Mouse (Mus musculus): Measurements from ENCODE around the gene Pi4ka. TPM values are rescaled to one million over a fixed set of nuclear protein-coding genes. Genes with fewer than 3 reads are reported as not detected.

Gene Pi4ka
- total and polyA plus RNA-seq, 3 experiments: 40.5 to 149 (median 88.4) TPM

GRCm38 (mm10) chr16:17331855-17332254 lies 74.3 kb downstream of the Pi4ka start:
- in situ Hi-C loops (cut with MboI; ENCODE audit: low pct_ligation_motif_present, low pct_unique_long_range_greater_than_20kb, low sequenced_read_pairs): no loop called here
- DNase-seq (ENCODE audit: extremely low read depth): no peak
- Histone ChIP-seq H3K9me3 (replicated peaks; ENCODE audit: low read length) (no peaks in the 10 kb centered on the region), H3K27ac (ENCODE audit: insufficient read depth, low read depth) (no peak overlapping the region), H3K4me1 (ENCODE audit: control insufficient read depth in 1 of 2, insufficient read depth in 2 of 2) (peaks cover 0 to 18% of the 10 kb centered on the region in 2 experiments; a peak in 2 of 4 replicates), H3K79me2 (replicated peaks; ENCODE audit: control insufficient read depth, extremely low read depth, insufficient read depth, poor library complexity, severe bottlenecking) (no peaks in the 10 kb centered on the region), H3K27me3 (replicated peaks) (no peaks in the 10 kb centered on the region), H3K4me2 (ENCODE audit: insufficient read depth, low read depth, poor library complexity, severe bottlenecking) (no peak overlapping the region), H3K9ac (ENCODE audit: insufficient read depth, low read depth) (no peak overlapping the region), H3K36me3 (replicated peaks in 1 of 2; ENCODE audit: control insufficient read depth in 1 of 2, insufficient read depth in 1 of 2, low read length in 1 of 2) (peaks cover 16 to 63% of the 10 kb centered on the region in 2 experiments), H3K4me3 (replicated peaks in 1 of 3; ENCODE audit: low read depth in 2 of 3, low read length in 2 of 3, poor library complexity in 1 of 3) (no peak overlapping the region)
- TF ChIP-seq CHD2 (IDR thresholded peaks at IDR 0.05; ENCODE audit: low read length): no peak
- TF ChIP-seq NELFE (IDR thresholded peaks at IDR 0.05; ENCODE audit: low read depth, low read length): no peak
- dilution Hi-C loops (cut with MboI; ENCODE audit: extremely low pct_ligation_motif_present, extremely low pct_unique_long_range_greater_than_20kb, low sequenced_read_pairs): no loop called here

DNA sequence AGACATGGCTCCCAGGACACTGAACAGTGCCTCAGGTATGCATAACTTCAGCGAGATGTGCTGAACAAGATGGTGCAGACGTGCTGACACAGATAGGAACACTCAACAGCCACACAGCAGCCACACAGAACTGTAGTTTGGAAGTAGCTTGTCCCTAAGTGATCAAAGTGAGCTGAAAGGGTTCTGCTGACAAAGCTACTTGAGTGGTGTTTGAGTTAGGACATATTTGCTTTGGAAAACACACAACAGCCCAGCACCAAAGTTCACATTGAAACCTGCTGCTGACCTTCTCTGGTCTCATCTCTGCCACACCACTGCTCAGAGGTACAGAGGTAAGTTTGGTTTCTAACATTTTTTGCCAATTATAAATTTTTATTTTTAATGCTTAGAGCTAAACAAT lies 75.0 kb downstream of the Pi4ka start, which contains the start of gene Serpind1:
Serpind1 (plus strand) TSS at position 256 of the 400 bp plus-strand sequence.
- H3K4me1 ChIP-seq (ENCODE audit: control insufficient read depth in 1 of 2, insufficient read depth in 2 of 2): peaks cover 0 to 18% of the 10 kb centered on the region in 2 experiments; a peak in 2 of 4 replicates
- H3K79me2 ChIP-seq (replicated peaks; ENCODE audit: control insufficient read depth, extremely low read depth, insufficient read depth, poor library complexity, severe bottlenecking): no peaks in the 10 kb centered on the region
- no peak within 1 kb of the TSS for H3K9ac ChIP-seq (ENCODE audit: insufficient read depth, low read depth)
- no peak within 1 kb of the TSS for H3K4me3 ChIP-seq (replicated peaks in 1 of 3; ENCODE audit: low read depth in 2 of 3, low read length in 2 of 3, poor library complexity in 1 of 3)
- TF ChIP-seq CHD2 (IDR thresholded peaks at IDR 0.05; ENCODE audit: low read length) (no peak), MXI1 (IDR thresholded peaks at IDR 0.05; ENCODE audit: low read depth, low read length) (no peak), TBP (conservative IDR thresholded peaks at IDR 0.05; ENCODE audit: low read depth, low read length) (no peak), USF2 (conservative IDR thresholded peaks at IDR 0.05; ENCODE audit: low read depth, low read length) (no peak), MAFK (IDR thresholded peaks at IDR 0.05; ENCODE audit: insufficient replicate concordance, low read length) (no peak), NELFE (IDR thresholded peaks at IDR 0.05; ENCODE audit: low read depth, low read length) (no peak), BHLHE40 (IDR thresholded peaks at IDR 0.05; ENCODE audit: low read depth, low read length) (no peak), MAZ (IDR thresholded peaks at IDR 0.05; ENCODE audit: low read depth, low read length) (no peak), ZC3H11A (IDR thresholded peaks at IDR 0.05; ENCODE audit: low read depth, low read length) (no peak), CTCF (conservative IDR thresholded peaks at IDR 0.05 in 1 of 2, IDR thresholded peaks at IDR 0.05 in 1 of 2; ENCODE audit: low read depth in 2 of 2, low read length in 2 of 2) (no peak), POLR2AphosphoS2 (IDR thresholded peaks at IDR 0.05; ENCODE audit: low read depth, low read length) (no peak), RAD21 (IDR thresholded peaks at IDR 0.05; ENCODE audit: low read depth, low read length) (no peak), ETS1 (conservative IDR thresholded peaks at IDR 0.05; ENCODE audit: low read depth, low read length) (no peak), MEF2A (IDR thresholded peaks at IDR 0.05; ENCODE audit: borderline replicate concordance, low read depth, low read length) (no peak), GABPA (IDR thresholded peaks at IDR 0.05; ENCODE audit: insufficient replicate concordance, low read depth, low read length) (no peak), JUND (conservative IDR thresholded peaks at IDR 0.05; ENCODE audit: low read depth, low read length) (no peak), PAX5 (IDR thresholded peaks at IDR 0.05; ENCODE audit: low read length) (no peak), ZNF384 (IDR thresholded peaks at IDR 0.05; ENCODE audit: low read depth, low read length) (no peak), MYC (IDR thresholded peaks at IDR 0.05; ENCODE audit: low read depth, low read length) (no peak), UBTF (IDR thresholded peaks at IDR 0.05; ENCODE audit: low read depth, low read length) (no peak)
- H3K9me3 ChIP-seq (replicated peaks; ENCODE audit: low read length): no peaks in the 10 kb centered on the region
- H3K27me3 ChIP-seq (replicated peaks): no peaks in the 10 kb centered on the region
- no peak within 1 kb of the TSS for H3K4me2 ChIP-seq (ENCODE audit: insufficient read depth, low read depth, poor library complexity, severe bottlenecking)
- DNase-seq (ENCODE audit: extremely low read depth): no peak
- dilution Hi-C loops (cut with MboI; ENCODE audit: extremely low pct_ligation_motif_present, extremely low pct_unique_long_range_greater_than_20kb, low sequenced_read_pairs) (no loop called here), in situ Hi-C loops (cut with MboI; ENCODE audit: low pct_ligation_motif_present, low pct_unique_long_range_greater_than_20kb, low sequenced_read_pairs) (no loop called here)
- peaks cover 17 to 63% of the 10 kb centered on the region in 2 experiments for H3K36me3 ChIP-seq (replicated peaks in 1 of 2; ENCODE audit: control insufficient read depth in 1 of 2, insufficient read depth in 1 of 2, low read length in 1 of 2)
- no peak within 1 kb of the TSS for H3K27ac ChIP-seq (ENCODE audit: insufficient read depth, low read depth)

All from CH12.LX (cell line).